Mouse (Mus musculus) CH12.LX (cell line): ENCODE measurements around the gene Rab44.

ENCODE experiments used
- POLR2A ChIP-seq: IDR thresholded peaks from 2 replicates; pipeline ENCODE4 v1.6.1; 2011; ENCODE audit warnings: low read depth, mild to moderate bottlenecking, improper control_type of control experiment, low read length
- UBTF ChIP-seq: IDR thresholded peaks from 2 replicates; pipeline ENCODE4 v1.6.1; 2012; ENCODE audit warnings: low read depth, mild to moderate bottlenecking, inconsistent platforms, low read length, improper control_type of control experiment, moderate library complexity

DNA sequence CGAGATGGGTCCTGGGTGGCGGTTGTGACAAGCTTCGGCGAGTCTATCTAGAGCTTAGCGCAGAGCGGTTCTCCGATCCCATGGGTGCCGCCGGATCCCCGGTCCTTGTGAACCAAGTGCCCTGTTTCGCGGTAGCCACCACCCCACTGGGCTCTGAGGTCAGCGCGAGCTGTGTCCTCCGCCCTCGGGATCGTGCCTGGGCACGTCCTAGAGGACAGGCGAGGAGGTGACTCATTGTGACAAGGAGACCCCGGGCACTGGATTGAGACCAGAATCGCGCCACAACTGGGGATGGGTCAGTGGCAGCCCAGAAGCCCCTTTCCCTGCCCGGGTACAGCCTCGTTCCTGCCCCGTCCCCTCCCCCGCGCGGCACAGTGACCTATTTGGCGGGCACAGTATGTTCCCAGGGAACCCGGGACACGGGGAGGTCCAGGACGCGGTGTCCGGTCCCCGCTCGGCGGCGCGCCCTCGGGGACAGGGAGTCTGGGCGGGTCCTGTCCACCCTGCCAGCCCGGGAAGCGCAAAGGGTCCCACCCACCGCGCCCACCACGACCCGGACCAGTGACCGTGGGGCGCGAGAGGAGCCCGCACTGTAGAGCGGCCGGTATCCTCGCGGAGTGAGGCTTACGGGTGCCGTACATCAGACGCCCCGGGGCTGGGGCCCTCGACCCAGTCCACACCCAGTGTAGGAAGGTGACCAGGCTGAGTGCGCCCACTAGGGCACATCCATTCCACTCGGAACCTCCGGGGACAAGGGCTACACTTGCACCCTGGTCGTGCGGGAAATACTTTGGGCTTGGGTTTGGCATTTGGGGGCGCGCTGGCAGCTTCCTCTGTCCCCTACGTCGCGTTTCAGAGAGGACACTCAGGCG lies 19.4 kb upstream of the Rab44 start:
- peak; percentile 76; the same call in 1 of the 2 replicates for TF ChIP-seq UBTF
- TF ChIP-seq POLR2A: no peak
